Mouse (Mus musculus): Measurements from ENCODE around the gene Cdk9. TPM values are rescaled to one million over a fixed set of nuclear protein-coding genes. Genes with fewer than 3 reads are reported as not detected.

Cdk9 gene
- polyA plus RNA-seq, 1 experiment, result 260 TPM

DNA sequence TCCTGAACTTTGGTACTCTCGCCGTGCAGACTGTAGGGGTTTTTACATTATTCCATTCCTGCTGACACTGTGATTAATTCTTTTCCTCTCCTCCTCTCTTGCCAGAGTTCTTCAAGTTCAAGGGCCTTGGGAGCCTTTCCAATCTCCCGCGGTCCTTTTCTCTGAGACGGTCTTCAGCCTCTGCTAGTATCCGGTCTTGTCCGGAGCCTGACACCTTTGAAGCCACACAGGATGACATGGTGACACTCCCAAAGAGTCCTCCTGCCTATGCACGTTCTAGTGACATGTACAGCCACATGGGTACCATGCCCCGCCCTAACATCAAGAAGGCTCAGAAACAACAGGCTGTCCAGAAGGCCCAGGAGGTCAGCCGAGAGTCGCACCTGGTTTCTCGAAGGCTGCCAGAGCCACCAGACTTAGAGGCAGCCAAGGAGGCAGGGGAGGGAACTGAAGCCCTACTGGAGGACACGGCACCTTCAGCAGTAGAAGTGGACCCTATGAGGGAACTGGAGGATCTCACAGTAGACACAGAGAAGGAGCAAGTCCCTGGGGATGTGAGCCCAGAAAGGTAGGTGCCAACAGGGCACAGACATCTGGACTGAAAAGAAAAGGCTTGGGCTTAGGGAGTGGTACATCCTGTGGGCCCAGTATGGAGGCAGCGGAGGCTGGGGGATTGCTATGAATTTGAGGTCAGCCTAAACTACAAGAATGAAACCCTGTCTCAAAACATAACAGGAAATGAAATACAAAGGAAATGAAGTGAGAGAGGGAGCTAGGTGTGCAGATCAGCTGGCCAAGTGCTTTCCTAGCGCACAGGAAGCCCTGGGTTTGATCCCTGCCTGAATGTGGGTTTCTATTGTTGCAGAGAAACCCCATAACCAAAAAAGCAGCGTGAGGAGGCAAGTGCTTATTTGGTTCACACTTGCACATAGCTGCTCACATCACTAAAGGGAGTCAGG lies 12.2 kb upstream of the Cdk9 start:
- Histone ChIP-seq H3K4me1 (ENCODE audit: control insufficient read depth, insufficient read depth, low read length) (no peaks in the 10 kb centered on the region), H3K27ac (ENCODE audit: insufficient read depth, low read length) (no peak overlapping the region), H3K4me3 (ENCODE audit: insufficient read depth, low read length) (no peak overlapping the region)
- no peak for TF ChIP-seq POLR2A (IDR thresholded peaks at IDR 0.05; ENCODE audit: extremely low read depth, insufficient read depth, low read length)
- no peak for TF ChIP-seq CTCF (IDR thresholded peaks at IDR 0.05; ENCODE audit: extremely low read depth, insufficient read depth, low read length)

DNA sequence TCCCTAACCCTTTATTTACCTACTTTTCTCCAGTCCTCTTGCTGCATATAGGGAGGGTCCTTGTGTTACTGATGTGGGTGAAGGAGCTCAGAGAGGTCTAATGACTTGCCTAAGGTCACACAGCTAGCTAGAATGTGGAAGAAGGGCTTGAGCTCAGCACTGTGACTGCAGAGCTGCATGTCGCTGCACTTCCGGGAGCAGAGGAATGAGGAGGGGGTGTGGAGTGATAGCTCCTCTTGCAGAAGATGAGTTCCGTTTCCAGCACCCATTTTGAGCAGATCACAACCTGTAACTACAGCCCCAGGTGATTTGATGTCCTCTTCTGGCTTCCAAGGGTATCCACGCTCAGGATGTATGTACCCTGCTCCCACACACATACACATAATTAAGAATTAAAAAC lies 11.3 kb upstream of the Cdk9 start:
- no peak overlapping the region for H3K27ac ChIP-seq (ENCODE audit: insufficient read depth, low read length)
- H3K4me3 ChIP-seq (ENCODE audit: insufficient read depth, low read length), result no peak overlapping the region
- no peak for TF ChIP-seq CTCF (IDR thresholded peaks at IDR 0.05; ENCODE audit: extremely low read depth, insufficient read depth, low read length)
- TF ChIP-seq POLR2A (IDR thresholded peaks at IDR 0.05; ENCODE audit: extremely low read depth, insufficient read depth, low read length), result no peak
- H3K4me1 ChIP-seq (ENCODE audit: control insufficient read depth, insufficient read depth, low read length), result no peaks in the 10 kb centered on the region

DNA sequence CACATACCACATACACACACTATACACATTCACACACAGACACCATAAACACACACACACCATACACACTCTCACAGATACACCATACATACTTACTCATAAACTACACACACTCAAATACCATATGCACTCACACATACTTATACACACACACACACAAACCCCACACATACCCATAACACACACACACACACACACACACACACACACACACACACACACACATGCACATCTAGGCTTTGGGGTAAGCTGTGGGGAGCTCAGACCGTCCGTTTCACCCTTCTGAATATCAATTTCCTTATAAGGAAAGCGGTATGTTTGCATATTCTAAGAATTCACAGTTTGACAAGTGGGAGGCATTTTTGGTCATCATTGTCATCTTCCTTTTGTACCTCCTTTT lies 9.7 kb upstream of the Cdk9 start:
- no peak overlapping the region for H3K4me3 ChIP-seq (ENCODE audit: insufficient read depth, low read length)
- no peak for TF ChIP-seq POLR2A (IDR thresholded peaks at IDR 0.05; ENCODE audit: extremely low read depth, insufficient read depth, low read length)
- no peak for TF ChIP-seq CTCF (IDR thresholded peaks at IDR 0.05; ENCODE audit: extremely low read depth, insufficient read depth, low read length)
- H3K4me1 ChIP-seq (ENCODE audit: control insufficient read depth, insufficient read depth, low read length), result no peaks in the 10 kb centered on the region
- no peak overlapping the region for H3K27ac ChIP-seq (ENCODE audit: insufficient read depth, low read length)

DNA sequence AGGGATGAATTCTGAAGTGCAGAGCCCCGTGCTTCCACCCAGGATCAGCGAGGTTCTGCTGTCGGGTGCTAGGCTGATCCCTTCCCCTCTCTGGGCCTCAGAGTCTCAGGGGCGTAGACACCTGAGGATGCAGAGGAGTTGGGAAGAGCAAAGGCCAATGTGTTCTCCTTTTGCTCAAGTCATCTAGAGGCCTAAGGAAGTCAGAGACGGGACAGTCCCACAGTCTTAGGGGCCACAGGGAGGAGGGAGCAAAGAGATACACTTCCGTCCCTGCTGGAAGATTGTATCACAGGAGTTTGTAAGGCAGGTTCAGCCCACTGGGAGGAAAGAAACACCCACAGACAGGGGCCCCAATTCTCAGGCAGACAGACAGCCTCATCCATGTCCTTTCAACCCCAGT lies 9.2 kb upstream of the Cdk9 start:
- no peak for TF ChIP-seq POLR2A (IDR thresholded peaks at IDR 0.05; ENCODE audit: extremely low read depth, insufficient read depth, low read length)
- TF ChIP-seq CTCF (IDR thresholded peaks at IDR 0.05; ENCODE audit: extremely low read depth, insufficient read depth, low read length), result no peak
- Histone ChIP-seq H3K4me1 (ENCODE audit: control insufficient read depth, insufficient read depth, low read length) (no peaks in the 10 kb centered on the region), H3K27ac (ENCODE audit: insufficient read depth, low read length) (no peak overlapping the region), H3K4me3 (ENCODE audit: insufficient read depth, low read length) (no peak overlapping the region)

DNA sequence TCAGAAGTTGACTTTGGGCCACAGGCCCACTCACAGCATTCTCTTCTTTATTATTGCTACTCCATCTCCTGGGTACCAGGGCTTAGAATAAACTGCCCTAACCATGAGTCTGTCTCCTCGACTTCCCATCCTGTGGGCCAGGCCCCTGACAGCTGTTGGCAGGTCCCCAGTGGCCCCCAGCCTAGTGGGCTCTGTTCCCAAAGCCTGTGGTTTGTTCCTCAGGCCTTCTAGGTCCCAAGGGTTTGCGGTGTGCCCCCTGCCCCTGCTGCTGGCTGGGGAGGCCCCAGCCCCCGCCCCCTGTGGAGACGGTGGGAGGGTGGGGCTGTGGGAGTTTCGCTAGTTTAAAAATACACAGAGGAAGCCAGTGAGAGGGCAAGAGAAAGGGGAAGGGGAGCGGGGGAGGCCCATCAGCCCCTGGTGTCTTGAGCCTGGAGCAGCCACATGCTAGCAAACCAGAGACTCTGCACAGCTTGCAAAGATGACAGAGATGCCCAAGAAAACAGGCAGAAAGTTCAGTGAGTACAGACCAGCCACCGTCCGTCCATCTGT lies 7.9 kb upstream of the Cdk9 start, which contains the start of gene Sh2d3c:
TSS of gene Sh2d3c (plus strand) at position 375 of the 549 bp plus-strand sequence.
- no peaks in the 10 kb centered on the region for H3K4me1 ChIP-seq (ENCODE audit: control insufficient read depth, insufficient read depth, low read length)
- no peak within 1 kb of the TSS for H3K4me3 ChIP-seq (ENCODE audit: insufficient read depth, low read length)
- H3K27ac ChIP-seq (ENCODE audit: insufficient read depth, low read length), result no peak within 1 kb of the TSS
- TF ChIP-seq POLR2A (IDR thresholded peaks at IDR 0.05; ENCODE audit: extremely low read depth, insufficient read depth, low read length), result no peak
- no peak for TF ChIP-seq CTCF (IDR thresholded peaks at IDR 0.05; ENCODE audit: extremely low read depth, insufficient read depth, low read length)

DNA sequence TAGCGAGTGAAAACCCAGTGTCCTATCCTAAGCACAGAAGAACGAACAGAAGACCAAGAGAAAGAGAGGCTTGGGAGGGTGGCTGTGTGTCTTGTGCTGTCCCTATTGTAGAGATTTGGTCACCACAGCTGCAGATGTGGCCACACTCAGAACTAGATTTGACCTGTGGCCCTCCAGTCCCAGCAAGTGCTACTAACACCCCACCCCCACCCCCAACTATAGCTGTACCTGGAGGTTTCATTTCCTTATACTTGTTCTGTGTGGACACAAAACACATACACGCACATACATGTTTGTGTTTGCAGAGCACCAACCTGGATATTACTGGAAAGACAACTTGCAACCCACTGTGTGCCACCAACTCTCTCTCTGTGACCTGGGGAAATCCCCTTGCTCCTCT lies 7.2 kb upstream of the Cdk9 start:
- Histone ChIP-seq H3K27ac (ENCODE audit: insufficient read depth, low read length) (no peak overlapping the region), H3K4me1 (ENCODE audit: control insufficient read depth, insufficient read depth, low read length) (no peaks in the 10 kb centered on the region), H3K4me3 (ENCODE audit: insufficient read depth, low read length) (no peak overlapping the region)
- TF ChIP-seq POLR2A (IDR thresholded peaks at IDR 0.05; ENCODE audit: extremely low read depth, insufficient read depth, low read length) (no peak), CTCF (IDR thresholded peaks at IDR 0.05; ENCODE audit: extremely low read depth, insufficient read depth, low read length) (no peak)

DNA sequence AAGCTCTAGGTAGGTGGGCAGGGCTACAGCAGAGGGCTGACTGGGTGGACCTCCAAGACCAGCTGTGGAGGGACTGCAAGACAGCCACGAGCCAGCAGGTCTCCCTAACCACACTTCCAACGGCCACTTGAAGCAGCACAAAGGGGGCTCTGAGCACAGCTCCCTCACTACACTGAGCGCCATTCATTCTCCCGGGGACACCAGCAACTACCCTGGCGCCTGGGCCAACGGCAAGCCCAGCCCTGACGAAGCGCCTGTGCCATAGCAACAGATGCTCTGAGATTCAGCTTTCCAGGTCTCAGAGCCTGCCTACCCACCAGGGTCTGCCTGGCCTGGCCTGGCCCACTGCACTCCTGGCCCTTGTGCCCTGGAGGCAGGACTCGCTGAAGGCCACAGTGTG lies 5.9 kb upstream of the Cdk9 start:
- no peak overlapping the region for H3K27ac ChIP-seq (ENCODE audit: insufficient read depth, low read length)
- TF ChIP-seq POLR2A (IDR thresholded peaks at IDR 0.05; ENCODE audit: extremely low read depth, insufficient read depth, low read length), result no peak
- H3K4me3 ChIP-seq (ENCODE audit: insufficient read depth, low read length), result no peak overlapping the region
- H3K4me1 ChIP-seq (ENCODE audit: control insufficient read depth, insufficient read depth, low read length), result no peaks in the 10 kb centered on the region

DNA sequence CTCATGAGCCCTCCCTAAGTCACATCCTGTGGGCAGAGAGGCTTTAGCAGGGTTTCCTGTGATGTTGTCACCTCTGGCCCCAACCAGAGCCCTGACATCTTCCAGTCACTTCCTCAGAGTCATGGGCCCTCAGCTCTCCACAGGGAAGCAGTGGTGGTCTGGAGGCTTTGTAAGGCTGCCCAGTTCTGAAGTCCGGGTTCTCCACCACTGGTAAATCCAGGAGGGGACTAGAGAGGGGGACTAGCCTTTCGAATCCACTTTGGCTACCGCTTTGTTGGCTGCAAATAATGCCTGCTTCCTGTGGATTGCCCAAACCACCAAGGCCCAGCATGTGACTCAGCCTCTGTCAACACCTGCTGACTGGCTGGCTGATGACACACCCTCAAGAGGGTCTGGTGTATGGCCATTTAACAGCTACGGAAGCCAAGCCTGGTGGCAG lies 2.1 kb upstream of the Cdk9 start:
- TF ChIP-seq CTCF (IDR thresholded peaks at IDR 0.05; ENCODE audit: extremely low read depth, insufficient read depth, low read length) (no peak), POLR2A (IDR thresholded peaks at IDR 0.05; ENCODE audit: extremely low read depth, insufficient read depth, low read length) (no peak)
- Histone ChIP-seq H3K27ac (ENCODE audit: insufficient read depth, low read length) (no peak overlapping the region), H3K4me3 (ENCODE audit: insufficient read depth, low read length) (no peak overlapping the region), H3K4me1 (ENCODE audit: control insufficient read depth, insufficient read depth, low read length) (no peaks in the 10 kb centered on the region; the same call in 1 of the 2 replicates)

DNA sequence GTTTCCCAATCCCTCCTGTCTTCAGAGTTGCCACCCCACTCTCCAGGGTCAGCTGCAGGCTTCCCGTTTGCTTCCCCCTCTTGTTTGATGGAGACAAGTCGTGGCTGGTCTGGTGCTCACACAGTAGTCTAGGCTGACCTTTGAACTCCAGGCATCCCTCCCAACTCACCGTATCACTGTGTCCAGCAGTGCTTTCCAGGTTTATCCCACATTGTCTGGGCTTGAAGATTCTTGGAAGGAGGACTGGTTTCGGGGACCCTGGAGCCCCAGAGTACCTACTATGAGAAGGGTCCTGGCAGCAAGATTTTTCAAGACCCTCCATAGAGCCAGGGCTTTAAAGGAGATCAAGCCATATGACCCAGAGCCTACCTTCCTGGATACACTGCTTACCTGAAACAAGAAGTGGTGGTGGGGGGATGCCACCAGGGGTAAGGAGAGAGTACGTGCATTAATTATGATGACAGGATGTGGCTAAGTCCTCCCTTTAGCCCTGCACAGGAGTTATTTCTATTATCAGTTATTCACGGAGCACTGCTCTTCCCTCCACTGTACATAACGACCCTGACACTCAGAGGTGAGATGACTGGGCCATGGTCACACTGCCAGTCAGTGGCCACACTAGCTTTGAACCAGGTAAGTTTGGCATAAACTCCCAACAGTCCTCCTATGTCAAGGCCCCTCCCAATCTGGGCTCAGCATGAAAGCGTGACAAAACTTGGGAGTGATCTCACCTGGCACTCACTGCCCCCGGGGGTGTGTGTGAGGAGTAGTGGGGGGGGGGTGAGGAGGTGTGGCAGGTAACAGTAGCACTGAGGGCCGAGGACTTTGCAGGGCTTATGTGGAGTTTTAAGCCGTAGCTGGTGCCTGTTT lies 1.5 kb upstream of the Cdk9 start:
- Histone ChIP-seq H3K4me3 (ENCODE audit: insufficient read depth, low read length) (no peak overlapping the region), H3K4me1 (ENCODE audit: control insufficient read depth, insufficient read depth, low read length) (no peaks in the 10 kb centered on the region; the same call in 1 of the 2 replicates), H3K27ac (ENCODE audit: insufficient read depth, low read length) (0 out of 2 replicates have a peak overlapping the region, but pooled peaks have one; percentile 1)
- TF ChIP-seq CTCF (IDR thresholded peaks at IDR 0.05; ENCODE audit: extremely low read depth, insufficient read depth, low read length) (no peak), POLR2A (IDR thresholded peaks at IDR 0.05; ENCODE audit: extremely low read depth, insufficient read depth, low read length) (no peak)

Data from cortical plate, adult 2 months (tissue).